Mouse (Mus musculus) liver, embryonic 14.5 days (tissue): ENCODE results near the gene Gm973. TPM values are rescaled to one million over a fixed set of nuclear protein-coding genes. Genes with fewer than 3 reads are reported as not detected.
A peak's percentile ranks its signal among the peaks of the same experiment; 100 is the strongest.

Source experiments
- ATAC-seq: fragments of 200-750 bp; cut with Nextera tagmentation; 2 replicates; pipeline ENCODE4 v1.8.0; 2017; ENCODE audit warnings: moderate number of reproducible peaks, mild to moderate bottlenecking, moderate library complexity; ENCODE audit not compliant: insufficient read depth
- DNase-seq, 3 experiments: peaks; one replicate each; pipeline ENCODE4 v3.0.0-alpha.2; 2012 to 2013; ENCODE audit warnings: low read depth in 3 of 3, low spot score in 3 of 3
- H3K27ac ChIP-seq: fragments of 300-500 bp; sonication (generic); 2 replicates; pipeline ENCODE4 v1.5.1; 2014; ENCODE audit warnings: moderate library complexity, mild to moderate bottlenecking, control low read depth, inconsistent platforms
- H3K27me3 ChIP-seq: fragments of 300-500 bp; sonication (generic); 2 replicates; pipeline ENCODE4 v1.6.1; 2014; ENCODE audit warnings: mild to moderate bottlenecking, low read length, moderate library complexity; ENCODE audit not compliant: control insufficient read depth, insufficient read depth
- H3K36me3 ChIP-seq: fragments of 300-500 bp; sonication (generic); replicated peaks from 2 replicates; pipeline ENCODE4 v1.6.1; 2014; ENCODE audit warnings: low read depth; ENCODE audit not compliant: control insufficient read depth, insufficient read depth
- H3K4me1 ChIP-seq, 2 experiments: fragments of 200-500 bp in 1 of 2; fragments of 300-500 bp in 1 of 2; sonication (generic) in 1 of 2; replicated peaks; 2 replicates each; pipeline ENCODE4 v1.6.1; 2012 to 2014; ENCODE audit warnings: antibody characterized with exemption in 1 of 2, inconsistent platforms in 1 of 2, low read length in 1 of 2; ENCODE audit not compliant: control insufficient read depth in 2 of 2, insufficient read depth in 2 of 2
- H3K4me2 ChIP-seq: fragments of 300-500 bp; sonication (generic); 2 replicates; pipeline ENCODE4 v1.6.1; 2014; ENCODE audit warnings: low read depth, mild to moderate bottlenecking, control low read depth, moderate library complexity
- H3K4me3 ChIP-seq, 2 experiments: fragments of 200-500 bp in 1 of 2; fragments of 300-500 bp in 1 of 2; sonication (generic) in 1 of 2; 2 replicates each; pipeline ENCODE4 v1.5.1; 2012 to 2014; ENCODE audit warnings: low read depth in 2 of 2, low read length in 2 of 2, mild to moderate bottlenecking in 2 of 2, control low read depth in 1 of 2, inconsistent platforms in 1 of 2, moderate library complexity in 1 of 2; ENCODE audit not compliant: insufficient read depth in 1 of 2
- H3K9ac ChIP-seq: fragments of 300-500 bp; sonication (generic); replicated peaks from 2 replicates; pipeline ENCODE4 v1.6.1; 2014; ENCODE audit warnings: mild to moderate bottlenecking, control low read depth, moderate library complexity
- H3K9me3 ChIP-seq: fragments of 300-500 bp; sonication (generic); 2 replicates; pipeline ENCODE4 v1.6.1; 2016; ENCODE audit warnings: low read length, mixed read lengths; ENCODE audit not compliant: control insufficient read depth
- CTCF ChIP-seq: IDR thresholded peaks from 2 replicates; pipeline ENCODE4 v1.5.1; 2016; ENCODE audit warnings: antibody characterized with exemption, low read depth, control low read depth
- EP300 ChIP-seq: IDR thresholded peaks from 2 replicates; pipeline ENCODE4 v1.6.1; 2016; ENCODE audit warnings: antibody characterized with exemption, low read depth
- WGBS: fragments of 180-500 bp; shearing (Covaris S2); extraction: QIAGEN DNeasy Blood & Tissue Kit; methylation state at CpG from one replicate; pipeline ENCODE4 v1.1.7; 2014; ENCODE audit not compliant: insufficient replicate concordance; 5-methylcytosine and 5-hydroxymethylcytosine counted together
- polyA plus RNA-seq, 2 experiments: library from polyadenylated mRNA; depleted of rRNA in 1 of 2; stranded (reverse) in 1 of 2; unstranded in 1 of 2; fragments of >200 nt; fragmentation: Nextera tagmentation in 1 of 2; extraction: Ambion mirVana in 1 of 2; gene quantifications; 2 replicates each; pipeline versions ENCODE4 v1.2.1 to v1.2.3; 2012 to 2014

The Gm973 gene
- polyA plus RNA-seq, 2 experiments = 0.03 TPM; not detected in 1

- no peaks in the 10 kb centered on the region for H3K4me1 ChIP-seq
- no peak overlapping the region for H3K4me2 ChIP-seq
- ATAC-seq = no peak
- H3K27ac ChIP-seq = no peak overlapping the region
- no peaks in the 10 kb centered on the region for H3K36me3 ChIP-seq
- H3K4me3 ChIP-seq = no peak overlapping the region
- no peaks in the 10 kb centered on the region for H3K9me3 ChIP-seq
- H3K9ac ChIP-seq = no peak overlapping the region
- no peak for DNase-seq
- WGBS = 49% methylated on average over 5 of the region's 5 CpGs
- TF ChIP-seq EP300 (no peak), CTCF (no peak; the same call in 1 of the 2 replicates)
- no peaks in the 10 kb centered on the region for H3K27me3 ChIP-seq
Observed at GRCm38 (mm10) chr1:59608920-59609319, 92.9 kb downstream of the Gm973 start.

- no peaks in the 10 kb centered on the region for H3K4me1 ChIP-seq
- H3K9me3 ChIP-seq = no peaks in the 10 kb centered on the region
- H3K4me2 ChIP-seq = no peak overlapping the region
- H3K4me3 ChIP-seq = no peak overlapping the region
- ATAC-seq = no peak
- H3K36me3 ChIP-seq = no peaks in the 10 kb centered on the region
- H3K27me3 ChIP-seq = no peaks in the 10 kb centered on the region
- peak; percentile 63 for TF ChIP-seq CTCF
- no peak for TF ChIP-seq EP300
- no peak for DNase-seq
- no peak overlapping the region for H3K9ac ChIP-seq
- WGBS = 69% methylated on average over 4 of the region's 4 CpGs
- no peak overlapping the region for H3K27ac ChIP-seq
Observed at GRCm38 (mm10) chr1:59609458-59609857, 93.4 kb downstream of the Gm973 start.

GRCm38 (mm10) chr1:59609896-59610295 lies 93.8 kb downstream of the Gm973 start:
- no peak for DNase-seq
- Histone ChIP-seq H3K27ac (no peak overlapping the region), H3K4me2 (no peak overlapping the region), H3K4me1 (no peaks in the 10 kb centered on the region), H3K9ac (no peak overlapping the region), H3K36me3 (no peaks in the 10 kb centered on the region), H3K27me3 (no peaks in the 10 kb centered on the region), H3K9me3 (no peaks in the 10 kb centered on the region), H3K4me3 (no peak overlapping the region)
- no peak for TF ChIP-seq CTCF
- no peak for TF ChIP-seq EP300
- WGBS = 59% methylated on average over 10 of the region's 10 CpGs
- no peak for ATAC-seq

DNA sequence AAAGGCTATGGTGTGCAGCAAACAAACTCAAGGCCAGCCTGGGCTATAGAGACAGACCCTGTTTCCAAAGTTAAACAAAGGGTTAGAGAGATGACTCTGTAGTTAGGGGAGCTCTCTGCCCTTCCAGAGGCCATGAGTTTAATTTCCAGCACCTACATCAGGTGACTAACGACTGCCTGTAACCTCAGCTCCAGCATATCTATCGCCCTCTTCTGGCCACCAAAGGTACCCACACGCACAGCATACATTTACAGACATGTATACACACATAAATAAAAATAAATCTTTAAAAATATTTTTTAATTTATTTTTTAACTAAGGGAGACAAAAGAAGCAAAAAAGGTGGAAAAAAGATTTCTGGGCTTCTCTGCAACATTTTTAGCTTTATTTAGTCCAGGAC lies 94.9 kb downstream of the Gm973 start:
- no peak for TF ChIP-seq EP300
- peak; percentile 42; the same call in 1 of the 2 replicates for TF ChIP-seq CTCF
- Histone ChIP-seq H3K27me3 (no peaks in the 10 kb centered on the region), H3K9ac (no peak overlapping the region), H3K4me2 (no peak overlapping the region), H3K4me1 (no peaks in the 10 kb centered on the region), H3K4me3 (no peak overlapping the region), H3K9me3 (no peaks in the 10 kb centered on the region), H3K36me3 (no peaks in the 10 kb centered on the region), H3K27ac (no peak overlapping the region)
- ATAC-seq (no peak), DNase-seq (no peak)
- 71% methylated on average over 3 of the region's 3 CpGs for WGBS

- H3K9ac ChIP-seq = no peak overlapping the region
- no peaks in the 10 kb centered on the region for H3K9me3 ChIP-seq
- no peaks in the 10 kb centered on the region for H3K4me1 ChIP-seq
- WGBS = 41% methylated on average over 6 of the region's 6 CpGs
- H3K4me2 ChIP-seq = no peak overlapping the region
- H3K27ac ChIP-seq = no peak overlapping the region
- peak; percentile 35 to 42 (median 41) for DNase-seq
- ATAC-seq = no peak
- TF ChIP-seq EP300 (no peak), CTCF (peak; percentile 83)
- no peaks in the 10 kb centered on the region for H3K36me3 ChIP-seq
- no peaks in the 10 kb centered on the region for H3K27me3 ChIP-seq
- H3K4me3 ChIP-seq = no peak overlapping the region
Observed at GRCm38 (mm10) chr1:59613795-59614194, 97.7 kb downstream of the Gm973 start.
